Mouse (Mus musculus) megakaryocyte, embryonic 14.5 days (primary cell): ENCODE data around the gene Schip1.

Source experiments
- FLI1 ChIP-seq: IDR thresholded peaks from 2 replicates; pipeline ENCODE4 v1.6.1; 2012; ENCODE audit warnings: low read length, inconsistent platforms, mixed read lengths
- GATA1 ChIP-seq: IDR thresholded peaks from 3 replicates; pipeline ENCODE4 v1.6.1; 2012; ENCODE audit warnings: mixed read lengths, low read length, inconsistent platforms, borderline replicate concordance

DNA sequence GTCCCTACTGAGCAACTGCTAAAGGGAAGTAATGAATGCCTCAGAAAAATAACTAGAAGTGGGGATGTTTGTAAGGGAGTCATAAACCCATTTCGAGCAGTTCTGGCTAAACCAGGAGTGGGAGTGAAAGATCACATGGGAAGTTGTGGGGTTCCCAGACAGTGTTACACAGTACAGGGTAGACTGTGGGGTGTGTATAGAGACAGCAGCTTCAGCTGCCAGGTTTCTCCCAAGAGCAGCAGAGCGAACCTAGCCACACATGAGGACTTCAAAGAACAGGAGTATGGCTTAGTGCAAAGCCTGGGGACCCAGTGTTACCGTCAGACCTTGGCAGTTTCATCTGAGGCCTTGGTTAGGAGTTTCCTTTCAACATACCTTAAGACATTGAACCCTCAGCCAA is 568.1 kb downstream of the Schip1 start:
- TF ChIP-seq GATA1 (no peak), FLI1 (no peak)
